Mouse (Mus musculus) liver, postnatal 0 days (tissue): ENCODE results near the gene Defb19.

Source experiments
- CTCF ChIP-seq: sonication (generic); IDR thresholded peaks from 2 replicates; pipeline ENCODE4 v1.5.1; 2016; ENCODE audit warnings: antibody characterized with exemption, low read depth
- EP300 ChIP-seq: IDR thresholded peaks from 2 replicates; pipeline ENCODE4 v1.6.1; 2016; ENCODE audit warnings: antibody characterized with exemption, low read depth, mild to moderate bottlenecking

GRCm38 (mm10) chr2:152600076-152600475, 20.0 kb upstream of the Defb19 start:
- TF ChIP-seq CTCF, result no peak
- no peak for TF ChIP-seq EP300
